ENCODE assay signal across 13 mouse cellular contexts in genomic region chr12:102206471-102206870, GRCm38 (mm10).
"Had no signal": no experiment of that assay in that cellular context is flagged by ENCODE, and none has a peak within 500 bp of the region (broad histone marks: within the 10 kb centered on the region; RNA-seq: fewer than 3 reads in every experiment).

No protein-coding gene starts in this region.

- ATAC-seq: inflammation-experienced regulatory T-cells, adult 6 months; intestine, embryonic 16.5 days; liver, embryonic 12.5 days; midbrain, embryonic 15.5 days had no signal

- DNase-seq: kidney, adult 2 months; kidney, postnatal 25 days; liver; lung, adult 18-20 months; retina, postnatal 1 day; right cerebral cortex, postnatal 25 days; spleen, adult 18-20 months; thymus, adult 18-20 months; thymus, postnatal 36 days had no signal
